Mouse (Mus musculus) intestine, embryonic 16.5 days (tissue): ENCODE measurements around the gene Mxi1. TPM values are rescaled to one million over a fixed set of nuclear protein-coding genes. Genes with fewer than 3 reads are reported as not detected.

ENCODE experiments used
- ATAC-seq: fragments of 200-750 bp; cut with Nextera tagmentation; 2 replicates; pipeline ENCODE4 v1.8.0; 2017; ENCODE audit warnings: moderate TSS enrichment, moderate library complexity
- H3K27ac ChIP-seq: fragments of 300-500 bp; sonication (generic); 2 replicates; pipeline ENCODE4 v1.5.1; 2014; ENCODE audit warnings: mild to moderate bottlenecking, low read length
- H3K27me3 ChIP-seq: fragments of 300-500 bp; sonication (generic); replicated peaks from 2 replicates; pipeline ENCODE4 v1.6.1; 2014; ENCODE audit warnings: low read length, control low read depth, mixed read lengths; ENCODE audit not compliant: control insufficient read depth, insufficient read depth
- H3K36me3 ChIP-seq: fragments of 300-500 bp; sonication (generic); 2 replicates; pipeline ENCODE4 v1.6.1; 2014; ENCODE audit warnings: low read length, control low read depth; ENCODE audit not compliant: control insufficient read depth, insufficient read depth
- H3K4me1 ChIP-seq: fragments of 300-500 bp; sonication (generic); 2 replicates; pipeline ENCODE4 v1.6.1; 2014; ENCODE audit warnings: low read length, control low read depth, mixed read lengths; ENCODE audit not compliant: control insufficient read depth, insufficient read depth
- H3K4me2 ChIP-seq: fragments of 300-500 bp; sonication (generic); 2 replicates; pipeline ENCODE4 v1.6.1; 2014; ENCODE audit warnings: low read depth, low read length, control low read depth
- H3K4me3 ChIP-seq: fragments of 300-500 bp; sonication (generic); 2 replicates; pipeline ENCODE4 v1.5.1; 2014; ENCODE audit warnings: mild to moderate bottlenecking, low read length
- H3K9ac ChIP-seq: fragments of 300-500 bp; sonication (generic); 2 replicates; pipeline ENCODE4 v1.6.1; 2014; ENCODE audit warnings: low read depth, low read length
- H3K9me3 ChIP-seq: fragments of 300-500 bp; sonication (generic); 2 replicates; pipeline ENCODE4 v1.6.1; 2016; ENCODE audit warnings: low read length, control low read depth; ENCODE audit not compliant: control insufficient read depth
- WGBS: fragments of 180-500 bp; shearing (Covaris S2); extraction: QIAGEN DNeasy Blood & Tissue Kit; methylation state at CpG from one replicate; pipeline ENCODE4 v1.1.7; 2014; 5-methylcytosine and 5-hydroxymethylcytosine counted together
- polyA plus RNA-seq: library from polyadenylated mRNA; unstranded; fragments of >200 nt; fragmentation: Nextera tagmentation; extraction: Ambion mirVana; gene quantifications from 2 replicates; pipeline ENCODE4 v1.2.1, GENCODE M21; 2015

The Mxi1 gene
- polyA plus RNA-seq, 1 experiment from 2014 or later: 10.3 TPM

GRCm38 (mm10) chr19:53275204-53275603 lies 35.1 kb upstream of the Mxi1 start:
- Histone ChIP-seq H3K4me3 (no peak overlapping the region), H3K4me1 (peaks cover 12% of the 10 kb centered on the region), H3K9me3 (no peaks in the 10 kb centered on the region), H3K36me3 (no peaks in the 10 kb centered on the region), H3K27me3 (no peaks in the 10 kb centered on the region), H3K27ac (peak overlapping the region; percentile 70), H3K4me2 (no peak overlapping the region), H3K9ac (no peak overlapping the region)
- ATAC-seq: peak; percentile 70
- 25% methylated on average over 3 of the region's 3 CpGs for WGBS

- 49% methylated on average over 19 of the region's 19 CpGs for WGBS
- H3K9ac ChIP-seq: no peak overlapping the region
- H3K9me3 ChIP-seq: no peaks in the 10 kb centered on the region
- no peak overlapping the region for H3K4me3 ChIP-seq
- H3K27me3 ChIP-seq: no peaks in the 10 kb centered on the region
- H3K27ac ChIP-seq: no peak overlapping the region
- peaks cover 12% of the 10 kb centered on the region for H3K4me1 ChIP-seq
- peak; percentile 51 for ATAC-seq
- H3K36me3 ChIP-seq: no peaks in the 10 kb centered on the region
- H3K4me2 ChIP-seq: no peak overlapping the region
Measured at GRCm38 (mm10) chr19:53276902-53277707, 33.2 kb upstream of the Mxi1 start.

- Histone ChIP-seq H3K36me3 (no peaks in the 10 kb centered on the region), H3K9ac (no peak overlapping the region), H3K9me3 (no peaks in the 10 kb centered on the region), H3K27me3 (no peaks in the 10 kb centered on the region), H3K4me1 (peaks cover 12% of the 10 kb centered on the region), H3K27ac (no peak overlapping the region), H3K4me2 (no peak overlapping the region), H3K4me3 (no peak overlapping the region)
- 70% methylated on average over 19 of the region's 19 CpGs for WGBS
- no peak for ATAC-seq
Measured at GRCm38 (mm10) chr19:53278491-53279415, 31.6 kb upstream of the Mxi1 start.

- Histone ChIP-seq H3K36me3 (no peaks in the 10 kb centered on the region), H3K4me1 (peaks cover 11% of the 10 kb centered on the region), H3K4me3 (no peak overlapping the region), H3K9me3 (no peaks in the 10 kb centered on the region), H3K27me3 (no peaks in the 10 kb centered on the region), H3K9ac (no peak overlapping the region), H3K4me2 (no peak overlapping the region), H3K27ac (no peak overlapping the region)
- ATAC-seq: 0 out of 2 replicates have a peak, but pooled peaks have one; percentile 16
- 73% methylated on average over 8 of the region's 8 CpGs for WGBS
Measured at GRCm38 (mm10) chr19:53280254-53280653, 30.1 kb upstream of the Mxi1 start.

- Histone ChIP-seq H3K36me3 (no peaks in the 10 kb centered on the region), H3K9ac (no peak overlapping the region), H3K27me3 (no peaks in the 10 kb centered on the region), H3K4me2 (no peak overlapping the region), H3K4me3 (no peak overlapping the region), H3K4me1 (0 out of 2 replicates have a peak, but pooled peaks cover 3% of the 10 kb centered on the region), H3K27ac (no peak overlapping the region), H3K9me3 (no peaks in the 10 kb centered on the region)
- ATAC-seq: no peak
- 73% methylated on average over 10 of the region's 10 CpGs for whole genome bisulfite sequencing
Measured at GRCm38 (mm10) chr19:53282571-53282970, 27.7 kb upstream of the Mxi1 start.

- Histone ChIP-seq H3K4me1 (0 out of 2 replicates have a peak, but pooled peaks cover 3% of the 10 kb centered on the region), H3K4me3 (no peak overlapping the region), H3K4me2 (no peak overlapping the region), H3K36me3 (no peaks in the 10 kb centered on the region), H3K9me3 (no peaks in the 10 kb centered on the region), H3K27ac (no peak overlapping the region), H3K27me3 (no peaks in the 10 kb centered on the region), H3K9ac (no peak overlapping the region)
- 85% methylated on average over 7 of the region's 7 CpGs for WGBS
- ATAC-seq: no peak
Measured at GRCm38 (mm10) chr19:53283742-53284141, 26.6 kb upstream of the Mxi1 start.

- no peaks in the 10 kb centered on the region for H3K27me3 ChIP-seq
- H3K36me3 ChIP-seq: no peaks in the 10 kb centered on the region
- H3K27ac ChIP-seq: no peak overlapping the region
- H3K9ac ChIP-seq: no peak overlapping the region
- 0 out of 2 replicates have a peak, but pooled peaks cover 3% of the 10 kb centered on the region for H3K4me1 ChIP-seq
- no peak overlapping the region for H3K4me3 ChIP-seq
- no peaks in the 10 kb centered on the region for H3K9me3 ChIP-seq
- 43% methylated on average over 20 of the region's 20 CpGs for WGBS
- ATAC-seq: peak; percentile 34
- no peak overlapping the region for H3K4me2 ChIP-seq
Measured at GRCm38 (mm10) chr19:53284268-53285208, 25.8 kb upstream of the Mxi1 start.

GRCm38 (mm10) chr19:53296331-53297254 lies 13.7 kb upstream of the Mxi1 start:
- H3K9me3 ChIP-seq: no peaks in the 10 kb centered on the region
- no peak overlapping the region for H3K9ac ChIP-seq
- H3K36me3 ChIP-seq: no peaks in the 10 kb centered on the region
- H3K4me2 ChIP-seq: no peak overlapping the region
- 0 out of 2 replicates have a peak, but pooled peaks cover 2% of the 10 kb centered on the region for H3K4me1 ChIP-seq
- ATAC-seq: no peak
- H3K27me3 ChIP-seq: no peaks in the 10 kb centered on the region
- 67% methylated on average over 23 of the region's 23 CpGs for WGBS
- no peak overlapping the region for H3K27ac ChIP-seq
- H3K4me3 ChIP-seq: no peak overlapping the region
